ENCODE assay signal across 7 mouse cellular contexts in genomic region chr11:50227226-50227625, GRCm38 (mm10). TPM values are rescaled to one million over a fixed set of nuclear protein-coding genes. Genes with fewer than 3 reads are reported as not detected.
DNase-seq lines count a peak whose midpoint lies in the region; ATAC-seq and TF ChIP-seq lines count a peak whose summit lies in the region.

No protein-coding gene starts in this region.

- H3K9me3 ChIP-seq in kidney, embryonic 15.5 days (replicated peaks) = no peaks in the 10 kb centered on the region
- no peaks in the 10 kb centered on the region for H3K9me3 ChIP-seq in embryonic facial prominence, embryonic 14.5 days (ENCODE audit: control insufficient read depth, low read length)
- H3K9me3 ChIP-seq in intestine, embryonic 14.5 days (ENCODE audit: control insufficient read depth, low read length) = no peaks in the 10 kb centered on the region

- H3ac ChIP-seq in myocyte (ENCODE audit: control insufficient read depth, insufficient read length) = no peak overlapping the region

- H3K27ac ChIP-seq in kidney, embryonic 15.5 days = peak overlapping the region; percentile 92
- no peak overlapping the region for H3K27ac ChIP-seq in embryonic facial prominence, embryonic 14.5 days (replicated peaks; ENCODE audit: low read depth, low read length)
- H3K27ac ChIP-seq in intestine, embryonic 14.5 days (ENCODE audit: low read depth) = no peak overlapping the region

- peaks cover 69% of the 10 kb centered on the region for H3K4me1 ChIP-seq in kidney, embryonic 15.5 days
- H3K4me1 ChIP-seq in embryonic facial prominence, embryonic 14.5 days (ENCODE audit: control insufficient read depth, insufficient read depth, low read length) = peaks cover 25% of the 10 kb centered on the region
- H3K4me1 ChIP-seq in intestine, embryonic 14.5 days (replicated peaks; ENCODE audit: control insufficient read depth, insufficient read depth, low read length) = peaks cover 23% of the 10 kb centered on the region

- H3K27me3 ChIP-seq in kidney, embryonic 15.5 days = no peaks in the 10 kb centered on the region
- no peaks in the 10 kb centered on the region for H3K27me3 ChIP-seq in embryonic facial prominence, embryonic 14.5 days (replicated peaks; ENCODE audit: control insufficient read depth, insufficient read depth, low read length)
- H3K27me3 ChIP-seq in intestine, embryonic 14.5 days (replicated peaks; ENCODE audit: control insufficient read depth, insufficient read depth, low read length) = no peaks in the 10 kb centered on the region
- no peaks in the 10 kb centered on the region for H3K27me3 ChIP-seq in myocyte (ENCODE audit: control insufficient read depth, insufficient read depth, insufficient read length)

- H3K79me2 ChIP-seq in myocyte (ENCODE audit: control insufficient read depth, insufficient read depth) = peaks cover 23% of the 10 kb centered on the region

- H3K4me2 ChIP-seq in kidney, embryonic 15.5 days = peak overlapping the region; percentile 91; the same call in 1 of the 2 replicates
- peak overlapping the region; percentile 88 for H3K4me2 ChIP-seq in embryonic facial prominence, embryonic 14.5 days (ENCODE audit: low read depth, low read length)
- peak overlapping the region; percentile 93 for H3K4me2 ChIP-seq in intestine, embryonic 14.5 days (ENCODE audit: low read length)
- H3K4me2 ChIP-seq in myocyte (ENCODE audit: low read depth) = peak overlapping the region; percentile 93

- H3K4me3 ChIP-seq in kidney, embryonic 15.5 days (replicated peaks) = peak overlapping the region; percentile 91; the same call in 1 of the 2 replicates
- H3K4me3 ChIP-seq in embryonic facial prominence, embryonic 14.5 days (ENCODE audit: low read depth, low read length) = no peak overlapping the region
- no peak overlapping the region for H3K4me3 ChIP-seq in intestine, embryonic 14.5 days (ENCODE audit: low read depth, low read length)
- peak overlapping the region; percentile 72 for H3K4me3 ChIP-seq in myocyte

- H3K9ac ChIP-seq in kidney, embryonic 15.5 days = no peak overlapping the region
- H3K9ac ChIP-seq in embryonic facial prominence, embryonic 14.5 days (ENCODE audit: low read depth, low read length) = no peak overlapping the region
- H3K9ac ChIP-seq in intestine, embryonic 14.5 days (ENCODE audit: low read length) = no peak overlapping the region

- H3K36me3 ChIP-seq in kidney, embryonic 15.5 days = peaks cover 12% of the 10 kb centered on the region
- peaks cover 13% of the 10 kb centered on the region for H3K36me3 ChIP-seq in embryonic facial prominence, embryonic 14.5 days (ENCODE audit: control insufficient read depth, insufficient read depth, low read length)
- H3K36me3 ChIP-seq in intestine, embryonic 14.5 days (ENCODE audit: control insufficient read depth, insufficient read depth, low read length) = peaks cover 6% of the 10 kb centered on the region; the same call in 1 of the 2 replicates
- H3K36me3 ChIP-seq in myocyte (ENCODE audit: control insufficient read depth, insufficient read depth) = peaks cover 8% of the 10 kb centered on the region

- 61% methylated on average over 3 of the region's 3 CpGs for WGBS in kidney, embryonic 15.5 days
- WGBS in embryonic facial prominence, embryonic 14.5 days = 63% methylated on average over 3 of the region's 3 CpGs
- 68% methylated on average over 3 of the region's 3 CpGs for WGBS in intestine, embryonic 14.5 days

- DNase-seq in kidney, adult 18-20 months = no peak
- no peak for DNase-seq in embryonic facial prominence, embryonic 14.5 days (ENCODE audit: low spot score)
- no peak for DNase-seq in intestine, embryonic 14.5 days (ENCODE audit: low spot score)
- no peak for DNase-seq in embryo, embryonic 10.5 days (ENCODE audit: low spot score)
- no peak for DNase-seq in embryo, embryonic 9.5 days (ENCODE audit: extremely low spot score)

- no peak for ATAC-seq in kidney, embryonic 15.5 days (replicated peaks; ENCODE audit: low FRiP score)
- no peak for ATAC-seq in embryonic facial prominence, embryonic 14.5 days (ENCODE audit: low read depth)
- no peak for ATAC-seq in intestine, embryonic 14.5 days (replicated peaks; ENCODE audit: low FRiP score, low TSS enrichment, low read depth)

- TF ChIP-seq POLR2A in myocyte (IDR thresholded peaks at IDR 0.05; ENCODE audit: insufficient read length, low read depth) = no peak

TF ChIP-seq in myocyte, 11 proteins besides CTCF, POLR2A, EP300 and RAD21:
- TF ChIP-seq TCF12 (IDR thresholded peaks at IDR 0.05; ENCODE audit: insufficient read depth, poor library complexity, severe bottlenecking) (no peak), MYOG (IDR thresholded peaks at IDR 0.05; ENCODE audit: control insufficient read depth in 1 of 3, insufficient read depth in 1 of 3, insufficient read length in 2 of 3, low read depth in 2 of 3) (no peak), CEBPB (IDR thresholded peaks at IDR 0.05; ENCODE audit: insufficient read depth, poor library complexity, severe bottlenecking) (no peak), USF1 (IDR thresholded peaks at IDR 0.05; ENCODE audit: low read depth) (no peak), E2F4 (IDR thresholded peaks at IDR 0.05; ENCODE audit: insufficient read depth) (no peak), MYOD1 (IDR thresholded peaks at IDR 0.05; ENCODE audit: control insufficient read depth in 1 of 3, insufficient read length in 2 of 3, low read depth in 2 of 3) (no peak), REST (IDR thresholded peaks at IDR 0.05; ENCODE audit: insufficient read depth, insufficient read length) (no peak), MAX (IDR thresholded peaks at IDR 0.05; ENCODE audit: low read depth) (no peak), POLR2AphosphoS2 (IDR thresholded peaks at IDR 0.05; ENCODE audit: insufficient read length, low read depth) (no peak), SRF (IDR thresholded peaks at IDR 0.05; ENCODE audit: control insufficient read depth, insufficient read length, low read depth) (no peak), TCF3 (IDR thresholded peaks at IDR 0.05; ENCODE audit: insufficient read length, low read depth) (no peak)

RNA-seq across cellular contexts. Expression of gene Ltc4s, which starts 11.2 kb away (rescaled TPM):
- 1.4 and 1.9 TPM in 2 replicates for polyA plus RNA-seq in kidney, embryonic 15.5 days (2015; fragmentation: Nextera tagmentation; extraction: Ambion mirVana)
- 3.7 and 5.2 TPM in 2 replicates for polyA plus RNA-seq in embryonic facial prominence, embryonic 14.5 days (2014; fragmentation: Nextera tagmentation; extraction: Ambion mirVana)
- polyA plus RNA-seq in intestine, embryonic 14.5 days (2014; fragmentation: Nextera tagmentation; extraction: Ambion mirVana) = 3.4 and 4.2 TPM in 2 replicates
- polyA plus RNA-seq in myocyte (2012; fragmentation: generic; extraction: Trizol) = 1.8 TPM

RNA-seq across cellular contexts. Expression of gene Mgat4b, which starts 16.5 kb away (rescaled TPM):
- 37.3 and 37.5 TPM in 2 replicates for polyA plus RNA-seq in kidney, embryonic 15.5 days (2015; fragmentation: Nextera tagmentation; extraction: Ambion mirVana)
- 22.5 and 22.6 TPM in 2 replicates for polyA plus RNA-seq in embryonic facial prominence, embryonic 14.5 days (2014; fragmentation: Nextera tagmentation; extraction: Ambion mirVana)
- polyA plus RNA-seq in intestine, embryonic 14.5 days (2014; fragmentation: Nextera tagmentation; extraction: Ambion mirVana) = 13.3 and 24.4 TPM in 2 replicates
- 89.2 TPM for polyA plus RNA-seq in myocyte (2012; fragmentation: generic; extraction: Trizol)

RNA-seq across cellular contexts. Expression of gene Sqstm1, which starts 16.6 kb away (rescaled TPM):
- 233 and 259 TPM in 2 replicates for polyA plus RNA-seq in kidney, embryonic 15.5 days (2015; fragmentation: Nextera tagmentation; extraction: Ambion mirVana)
- polyA plus RNA-seq in embryonic facial prominence, embryonic 14.5 days (2014; fragmentation: Nextera tagmentation; extraction: Ambion mirVana) = 239 and 247 TPM in 2 replicates
- polyA plus RNA-seq in intestine, embryonic 14.5 days (2014; fragmentation: Nextera tagmentation; extraction: Ambion mirVana) = 181 and 183 TPM in 2 replicates
- 873 TPM for polyA plus RNA-seq in myocyte (2012; fragmentation: generic; extraction: Trizol)

RNA-seq across cellular contexts. Expression of gene Mrnip, which starts 53.0 kb away (rescaled TPM):
- 19.3 and 20.0 TPM in 2 replicates for polyA plus RNA-seq in kidney, embryonic 15.5 days (2015; fragmentation: Nextera tagmentation; extraction: Ambion mirVana)
- polyA plus RNA-seq in embryonic facial prominence, embryonic 14.5 days (2014; fragmentation: Nextera tagmentation; extraction: Ambion mirVana) = 17.7 and 19.8 TPM in 2 replicates
- 15.6 and 18.1 TPM in 2 replicates for polyA plus RNA-seq in intestine, embryonic 14.5 days (2014; fragmentation: Nextera tagmentation; extraction: Ambion mirVana)
- polyA plus RNA-seq in myocyte (2012; fragmentation: generic; extraction: Trizol) = 7.8 TPM

Comparison
In these comparisons a context has a peak if more than half of its experiments do, and no peak if none do; other contexts are left out.
1. H3K4me3 ChIP-seq: peak in kidney, embryonic 15.5 days (single experiment) and myocyte (single experiment); none in embryonic facial prominence, embryonic 14.5 days (single experiment) and intestine, embryonic 14.5 days (single experiment).
2. Peak in every context shown above with its lines, with median percentiles within 50 percentile points of each other: H3K4me2 ChIP-seq.